Mouse (Mus musculus): ENCODE results near the gene Znhit1.

The Znhit1 gene

GRCm38 (mm10) chr5:136987934-136988271 is at the start of gene Znhit1:
Gene Znhit1, minus strand, starts transcription at chr5:136988021.
- DNase-seq (ENCODE audit: low spot score): no peak

- DNase-seq (ENCODE audit: low spot score): no peak
These were observed 48.4 kb upstream of the Znhit1 start for GRCm38 (mm10) chr5:137036211-137036610.

- peak; percentile 76 for DNase-seq (ENCODE audit: low spot score)
These were observed 44.8 kb upstream of the Znhit1 start for GRCm38 (mm10) chr5:137032641-137033074.

GRCm38 (mm10) chr5:137032033-137032421 is 44.2 kb upstream of the Znhit1 start:
- peak; percentile 21 for DNase-seq (ENCODE audit: low spot score)

GRCm38 (mm10) chr5:137031076-137032032 is 43.5 kb upstream of the Znhit1 start:
- DNase-seq (ENCODE audit: low spot score): no peak

GRCm38 (mm10) chr5:137030416-137030810 is 42.6 kb upstream of the Znhit1 start:
- no peak for DNase-seq (ENCODE audit: low spot score)

GRCm38 (mm10) chr5:137029643-137030415 is 42.0 kb upstream of the Znhit1 start:
- peak; percentile 88 for DNase-seq (ENCODE audit: low spot score)

- DNase-seq (ENCODE audit: low spot score): no peak
These were observed 41.4 kb upstream of the Znhit1 start for GRCm38 (mm10) chr5:137029273-137029585.

- no peak for DNase-seq (ENCODE audit: low spot score)
These were observed 40.9 kb upstream of the Znhit1 start for GRCm38 (mm10) chr5:137028561-137029272.

- no peak for DNase-seq (ENCODE audit: low spot score)
These were observed 38.3 kb upstream of the Znhit1 start, which contains the start of gene Vgf for GRCm38 (mm10) chr5:137026092-137026491. Gene Vgf, plus strand, starts transcription at chr5:137026392.

GRCm38 (mm10) chr5:137025132-137025531 is 37.3 kb upstream of the Znhit1 start:
- peak; percentile 74 for DNase-seq (ENCODE audit: low spot score)

GRCm38 (mm10) chr5:137024318-137024717 is 36.5 kb upstream of the Znhit1 start:
- no peak for DNase-seq (ENCODE audit: low spot score)

- no peak for DNase-seq (ENCODE audit: low spot score)
These were observed 28.1 kb upstream of the Znhit1 start for GRCm38 (mm10) chr5:137015913-137016312.

- no peak for DNase-seq (ENCODE audit: low spot score)
These were observed 24.7 kb upstream of the Znhit1 start for GRCm38 (mm10) chr5:137012401-137012950.

- DNase-seq (ENCODE audit: low spot score): no peak
These were observed 22.2 kb upstream of the Znhit1 start for GRCm38 (mm10) chr5:137009988-137010387.

- DNase-seq (ENCODE audit: low spot score): no peak
These were observed 19.5 kb upstream of the Znhit1 start for GRCm38 (mm10) chr5:137007276-137007675.

GRCm38 (mm10) chr5:137000612-137001011 is 12.8 kb upstream of the Znhit1 start:
- no peak for DNase-seq (ENCODE audit: low spot score)

GRCm38 (mm10) chr5:136999449-136999848 is 11.6 kb upstream of the Znhit1 start:
- DNase-seq (ENCODE audit: low spot score): no peak

GRCm38 (mm10) chr5:136989801-136990200 is 2.0 kb upstream of the Znhit1 start:
- DNase-seq (ENCODE audit: low spot score): no peak

GRCm38 (mm10) chr5:136988420-136988819 is 599 bp upstream of the Znhit1 start:
- DNase-seq (ENCODE audit: low spot score): no peak

- peak; percentile 34 for DNase-seq (ENCODE audit: low spot score)
These were observed 485 bp downstream of the Znhit1 start for GRCm38 (mm10) chr5:136987138-136987933.
